Mouse (Mus musculus) olfactory bulb, adult 2 months (tissue): ENCODE data around the gene Tspan15. TPM values are rescaled to one million over a fixed set of nuclear protein-coding genes. Genes with fewer than 3 reads are reported as not detected.

ENCODE experiments used
- H3K27ac ChIP-seq: fragments of 200-500 bp; 2 replicates; pipeline ENCODE4 v1.5.1; 2012; ENCODE audit warnings: low read depth, low read length; ENCODE audit not compliant: insufficient read depth
- H3K4me1 ChIP-seq: fragments of 200-500 bp; 2 replicates; pipeline ENCODE4 v1.6.1; 2012; ENCODE audit warnings: low read length; ENCODE audit not compliant: control insufficient read depth, insufficient read depth
- H3K4me3 ChIP-seq: fragments of 200-500 bp; 2 replicates; pipeline ENCODE4 v1.5.1; 2012; ENCODE audit warnings: mild to moderate bottlenecking, low read depth, low read length, moderate library complexity; ENCODE audit not compliant: insufficient read depth
- CTCF ChIP-seq: fragments of 200-500 bp; IDR thresholded peaks from 2 replicates; pipeline ENCODE4 v1.5.1; 2012; ENCODE audit warnings: low read depth, mild to moderate bottlenecking, low read length, moderate library complexity; ENCODE audit not compliant: insufficient read depth
- POLR2A ChIP-seq: fragments of 200-500 bp; IDR thresholded peaks from 2 replicates; pipeline ENCODE4 v1.6.1; 2012; ENCODE audit warnings: mild to moderate bottlenecking, low read depth, low read length, moderate library complexity; ENCODE audit not compliant: insufficient read depth
- WGBS: fragments of 180-500 bp; shearing (Covaris S2); methylation state at CpG from one replicate; pipeline ENCODE4 v1.1.7; 2018; 5-methylcytosine and 5-hydroxymethylcytosine counted together
- polyA plus RNA-seq: library from polyadenylated mRNA; stranded (reverse); fragments of >200 nt; gene quantifications from 2 replicates; pipeline ENCODE4 v1.2.4, GENCODE M21; 2012; ENCODE audit warnings: low replicate concordance; ENCODE audit not compliant: missing spikeins, insufficient read depth, insufficient read length

The Tspan15 gene
- polyA plus RNA-seq, 1 experiment = not detected

GRCm38 (mm10) chr10:62258298-62258697 is 27.2 kb upstream of the Tspan15 start:
- TF ChIP-seq CTCF = no peak
- no peak for TF ChIP-seq POLR2A
- H3K4me3 ChIP-seq = no peak overlapping the region
- peaks cover 3% of the 10 kb centered on the region; the same call in 1 of the 2 replicates for H3K4me1 ChIP-seq
- H3K27ac ChIP-seq = no peak overlapping the region
- WGBS = 95% methylated on average over 5 of the region's 5 CpGs

DNA sequence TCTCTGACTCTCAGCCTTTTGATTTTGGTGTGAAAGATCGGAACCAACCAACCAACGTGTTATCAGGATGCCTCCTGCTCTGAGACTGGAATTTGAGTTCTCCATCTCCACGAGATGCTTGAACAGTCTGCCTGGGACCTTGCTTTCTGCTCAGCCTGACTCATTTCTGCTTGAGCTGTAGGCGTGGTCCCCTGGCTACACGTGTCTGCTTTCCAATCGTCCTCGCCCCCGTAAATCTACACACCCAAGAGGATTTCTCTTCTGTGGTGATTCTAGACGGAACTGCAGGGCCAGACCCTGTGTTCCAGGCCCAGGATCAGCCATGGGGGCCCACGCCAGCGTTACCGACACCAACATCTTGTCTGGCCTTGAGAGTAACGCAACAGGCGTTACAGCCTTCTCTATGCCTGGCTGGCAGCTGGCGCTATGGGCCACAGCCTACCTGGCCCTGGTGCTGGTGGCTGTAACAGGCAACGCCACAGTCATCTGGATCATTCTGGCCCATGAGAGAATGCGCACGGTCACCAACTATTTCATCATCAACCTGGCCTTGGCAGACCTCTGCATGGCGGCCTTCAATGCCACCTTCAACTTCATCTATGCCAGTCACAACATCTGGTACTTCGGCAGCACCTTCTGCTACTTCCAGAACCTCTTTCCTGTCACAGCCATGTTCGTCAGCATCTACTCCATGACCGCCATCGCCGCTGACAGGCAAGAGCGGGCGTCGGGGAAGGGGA is 21.6 kb upstream of the Tspan15 start:
- Histone ChIP-seq H3K4me3 (no peak overlapping the region), H3K27ac (no peak overlapping the region), H3K4me1 (peaks cover 15% of the 10 kb centered on the region)
- TF ChIP-seq CTCF = no peak
- TF ChIP-seq POLR2A = no peak
- WGBS = 86% methylated on average over 27 of the region's 27 CpGs

- no peak within 1 kb of the TSS for H3K27ac ChIP-seq
- peaks cover 15% of the 10 kb centered on the region for H3K4me1 ChIP-seq
- no peak for TF ChIP-seq CTCF
- no peak for TF ChIP-seq POLR2A
- WGBS = 64% methylated on average over 12 of the region's 12 CpGs
- no peak within 1 kb of the TSS for H3K4me3 ChIP-seq
These were observed 21.0 kb upstream of the Tspan15 start, which contains the start of gene Tacr2 for GRCm38 (mm10) chr10:62252000-62252488. Gene Tacr2 (plus strand): TSS chr10:62252438.

DNA sequence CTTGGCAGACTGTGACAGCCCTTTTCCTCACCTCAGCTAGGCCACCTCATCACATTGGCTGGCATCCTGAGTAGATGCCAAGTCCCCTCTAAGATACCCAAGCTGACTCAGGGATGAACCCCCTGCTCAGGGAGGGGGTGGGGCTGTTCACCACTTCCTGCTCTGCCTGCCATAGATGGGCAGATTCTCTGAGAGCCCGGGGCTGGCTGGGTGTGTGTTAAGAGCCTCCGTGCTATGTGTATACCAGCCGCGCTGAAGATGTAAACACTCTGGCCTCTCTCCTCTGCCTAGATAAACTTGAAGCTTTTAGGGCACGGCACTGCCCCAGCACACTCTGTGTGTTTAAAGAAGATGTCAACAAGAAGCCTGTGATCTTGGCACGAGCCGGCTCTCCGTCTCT is 16.8 kb upstream of the Tspan15 start:
- H3K27ac ChIP-seq = no peak overlapping the region
- no peak for TF ChIP-seq CTCF
- no peak for TF ChIP-seq POLR2A
- H3K4me1 ChIP-seq = peaks cover 14% of the 10 kb centered on the region
- WGBS = 60% methylated on average over 8 of the region's 8 CpGs
- no peak overlapping the region for H3K4me3 ChIP-seq

DNA sequence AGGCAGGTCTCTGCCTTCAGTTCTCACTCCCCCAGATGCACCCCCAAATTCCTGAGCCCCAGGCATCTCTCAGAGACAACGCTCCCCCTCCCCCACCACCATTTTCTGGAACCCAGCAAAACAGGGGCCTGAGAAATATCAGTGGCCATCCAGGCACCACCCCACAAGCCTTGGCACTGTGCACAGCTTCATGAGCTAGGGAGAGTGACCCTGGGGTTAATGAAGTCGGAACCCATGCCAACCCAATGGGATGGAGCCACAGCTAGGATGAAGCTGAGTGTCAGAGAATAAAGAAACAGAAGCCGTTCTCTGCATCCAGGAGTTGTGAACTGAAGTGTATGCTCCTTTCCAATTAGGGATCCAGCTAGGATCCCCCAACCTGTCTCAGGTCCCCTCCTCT is 16.1 kb upstream of the Tspan15 start:
- H3K27ac ChIP-seq = no peak overlapping the region
- peaks cover 8% of the 10 kb centered on the region for H3K4me1 ChIP-seq
- no peak overlapping the region for H3K4me3 ChIP-seq
- 68% methylated on average over 3 of the region's 3 CpGs for WGBS
- TF ChIP-seq CTCF (no peak), POLR2A (no peak)

DNA sequence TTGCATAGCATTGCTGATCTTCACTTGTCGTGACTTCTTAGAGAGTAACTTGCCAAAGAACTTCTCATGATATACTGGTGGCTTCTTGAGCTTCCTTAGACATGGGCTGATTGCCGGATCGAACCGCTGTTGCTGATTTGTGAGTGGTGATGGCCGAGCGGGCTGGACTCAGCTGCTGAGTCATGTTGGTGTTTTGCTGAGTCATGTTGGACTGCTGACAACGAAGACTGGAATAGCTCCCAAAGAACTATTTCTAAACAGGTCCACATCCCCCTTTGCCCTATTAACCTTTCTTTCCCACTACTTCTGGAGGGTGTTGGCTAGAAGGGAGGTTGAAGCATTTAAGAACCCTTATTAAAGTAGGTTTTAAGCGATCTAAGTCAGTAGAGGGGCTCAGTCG is 13.0 kb upstream of the Tspan15 start:
- no peak overlapping the region for H3K4me3 ChIP-seq
- 91% methylated on average over 9 of the region's 9 CpGs for WGBS
- TF ChIP-seq CTCF (no peak), POLR2A (no peak)
- no peaks in the 10 kb centered on the region for H3K4me1 ChIP-seq
- H3K27ac ChIP-seq = no peak overlapping the region

GRCm38 (mm10) chr10:62242896-62243295 is 11.8 kb upstream of the Tspan15 start:
- no peak overlapping the region for H3K4me3 ChIP-seq
- TF ChIP-seq CTCF (peak; percentile 29; the same call in 1 of the 2 replicates), POLR2A (no peak)
- no peaks in the 10 kb centered on the region for H3K4me1 ChIP-seq
- 45% methylated on average over 13 of the region's 13 CpGs for WGBS
- H3K27ac ChIP-seq = no peak overlapping the region

DNA sequence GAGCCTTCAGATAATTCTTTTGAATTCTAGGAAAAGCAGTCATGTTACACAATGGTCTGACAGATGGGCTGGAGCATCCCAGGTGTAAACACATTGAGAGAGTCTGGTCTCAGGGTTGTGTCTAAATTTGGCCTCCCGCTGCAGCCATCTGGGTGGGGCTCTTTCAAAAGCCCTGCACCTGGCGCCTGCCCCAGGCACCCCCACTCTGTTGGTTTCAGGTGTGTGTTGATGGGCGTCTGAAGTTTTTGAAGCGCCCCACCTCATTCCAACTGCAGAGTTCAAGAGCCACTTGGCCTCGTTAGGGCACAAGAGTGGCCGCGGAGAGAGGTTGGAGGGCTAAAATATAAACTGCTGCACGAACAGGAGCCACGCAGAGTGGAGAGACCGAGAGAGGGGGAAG is 11.3 kb upstream of the Tspan15 start:
- H3K27ac ChIP-seq = no peak overlapping the region
- WGBS = 83% methylated on average over 10 of the region's 10 CpGs
- no peak for TF ChIP-seq POLR2A
- TF ChIP-seq CTCF = no peak
- H3K4me3 ChIP-seq = no peak overlapping the region
- no peaks in the 10 kb centered on the region for H3K4me1 ChIP-seq

- H3K4me1 ChIP-seq = no peaks in the 10 kb centered on the region
- WGBS = 60% methylated on average over 6 of the region's 6 CpGs
- H3K27ac ChIP-seq = no peak overlapping the region
- no peak overlapping the region for H3K4me3 ChIP-seq
- TF ChIP-seq CTCF (no peak), POLR2A (no peak)
These were observed 8.2 kb upstream of the Tspan15 start for GRCm38 (mm10) chr10:62239270-62239669.

- H3K27ac ChIP-seq = no peak overlapping the region
- 98% methylated on average over 3 of the region's 3 CpGs for WGBS
- TF ChIP-seq CTCF (no peak), POLR2A (no peak)
- H3K4me3 ChIP-seq = no peak overlapping the region
- H3K4me1 ChIP-seq = no peaks in the 10 kb centered on the region
These were observed 7.6 kb upstream of the Tspan15 start for GRCm38 (mm10) chr10:62238688-62239087.
